Comparison of ENCODE assay signal across 22 mouse cellular contexts in genomic region chr4:79740925-79741560, GRCm38 (mm10).
A peak's percentile ranks its signal among the peaks of the same experiment; 100 is the strongest.
DNase-seq lines count a peak whose midpoint lies in the region; ATAC-seq and TF ChIP-seq lines count a peak whose summit lies in the region.
"Had no signal": no experiment of that assay in that cellular context is flagged by ENCODE, and none has a peak within 500 bp of the region (broad histone marks: within the 10 kb centered on the region; RNA-seq: fewer than 3 reads in every experiment).

No protein-coding gene starts in this region.

- H3K9ac ChIP-seq in hindbrain, embryonic 16.5 days (ENCODE audit: low read depth, low read length) = no peak overlapping the region
- no peak overlapping the region for H3K9ac ChIP-seq in midbrain, postnatal 0 days (replicated peaks; ENCODE audit: low read length, poor library complexity, severe bottlenecking)
- H3K9ac ChIP-seq: embryonic facial prominence, embryonic 12.5 days; heart, embryonic 15.5 days; liver, embryonic 14.5 days; lung, embryonic 15.5 days; stomach, embryonic 15.5 days had no signal

- ATAC-seq in hindbrain, embryonic 16.5 days = peak; percentile 72; the same call in 1 of the 2 replicates
- no peak for ATAC-seq in midbrain, postnatal 0 days (ENCODE audit: low FRiP score)
- ATAC-seq: intestine, postnatal 0 days had no signal

- H3K4me1 ChIP-seq in hindbrain, embryonic 16.5 days (ENCODE audit: control insufficient read depth, insufficient read depth, low read depth, low read length) = no peaks in the 10 kb centered on the region
- no peaks in the 10 kb centered on the region for H3K4me1 ChIP-seq in midbrain, postnatal 0 days (ENCODE audit: insufficient read depth, low read length)
- H3K4me1 ChIP-seq: embryonic facial prominence, embryonic 12.5 days; heart, embryonic 15.5 days; lung, embryonic 15.5 days; stomach, embryonic 15.5 days had no signal

- peak; percentile 3 for DNase-seq in brain, adult 2 months (ENCODE audit: low read depth, low spot score)
- peak; percentile 69 for DNase-seq in brain, embryonic 14.5 days (ENCODE audit: low read depth)
- DNase-seq in midbrain, postnatal 0 days (ENCODE audit: low spot score) = peak; percentile 21
- DNase-seq in thymus, adult 18-20 months = no peak
- DNase-seq in thymus, postnatal 36 days = no peak
- DNase-seq in adrenal gland, adult (ENCODE audit: inconsistent age in 2 of 2, low spot score in 1 of 2) = no peak
- DNase-seq: adrenal gland, adult 2 months; cerebellum, postnatal 10 days; gastrocnemius, postnatal 25 days; heart, postnatal 4 days; layer of hippocampus, postnatal 36 days; lung, postnatal 4 days had no signal

- no peak overlapping the region for H3K4me2 ChIP-seq in hindbrain, embryonic 16.5 days (ENCODE audit: low read length)
- no peak overlapping the region for H3K4me2 ChIP-seq in midbrain, postnatal 0 days (ENCODE audit: low read depth, low read length, poor library complexity, severe bottlenecking)
- H3K4me2 ChIP-seq: embryonic facial prominence, embryonic 12.5 days; heart, embryonic 15.5 days; lung, embryonic 15.5 days; stomach, embryonic 15.5 days had no signal

- no peak for TF ChIP-seq CTCF in brain, embryonic 14.5 days (IDR thresholded peaks at IDR 0.05; ENCODE audit: borderline replicate concordance, extremely low read depth, insufficient read depth, insufficient read length)
- TF ChIP-seq CTCF in midbrain, postnatal 0 days (IDR thresholded peaks at IDR 0.05) = no peak

- H3K4me3 ChIP-seq in hindbrain, embryonic 16.5 days (ENCODE audit: low read length) = no peak overlapping the region
- no peak overlapping the region for H3K4me3 ChIP-seq in midbrain, postnatal 0 days (ENCODE audit: low read depth, low read length)
- H3K4me3 ChIP-seq: embryonic facial prominence, embryonic 12.5 days; erythroblast, embryonic 14.5 days; heart, embryonic 15.5 days; layer of hippocampus, adult 2 months; lung, embryonic 15.5 days; stomach, embryonic 15.5 days had no signal

- no peaks in the 10 kb centered on the region for H3K27me3 ChIP-seq in hindbrain, embryonic 16.5 days (replicated peaks; ENCODE audit: control insufficient read depth, insufficient read depth, low read length)
- H3K27me3 ChIP-seq in midbrain, postnatal 0 days (ENCODE audit: insufficient read depth, low read length) = no peaks in the 10 kb centered on the region
- H3K27me3 ChIP-seq: embryonic facial prominence, embryonic 12.5 days; heart, embryonic 15.5 days; lung, embryonic 15.5 days; stomach, embryonic 15.5 days had no signal

- WGBS in hindbrain, embryonic 16.5 days = 56% methylated on average over 1 of the region's 1 CpGs
- 42% methylated on average over 1 of the region's 1 CpGs for WGBS in midbrain, postnatal 0 days

- H3K9me3 ChIP-seq in hindbrain, embryonic 16.5 days (ENCODE audit: control insufficient read depth, low read length) = no peaks in the 10 kb centered on the region
- no peaks in the 10 kb centered on the region for H3K9me3 ChIP-seq in midbrain, postnatal 0 days (ENCODE audit: low read length)
- H3K9me3 ChIP-seq: embryonic facial prominence, embryonic 12.5 days; heart, embryonic 15.5 days; lung, embryonic 15.5 days; stomach, embryonic 15.5 days had no signal

- no peak overlapping the region for H3K27ac ChIP-seq in hindbrain, embryonic 16.5 days (ENCODE audit: low read depth, low read length)
- H3K27ac ChIP-seq in midbrain, postnatal 0 days (ENCODE audit: low read depth, low read length) = no peak overlapping the region
- H3K27ac ChIP-seq: embryonic facial prominence, embryonic 12.5 days; heart, embryonic 15.5 days; kidney, postnatal 0 days; layer of hippocampus, adult 2 months; liver, embryonic 14.5 days; lung, embryonic 15.5 days; stomach, embryonic 15.5 days had no signal

- H3K36me3 ChIP-seq in hindbrain, embryonic 16.5 days (ENCODE audit: control insufficient read depth, insufficient read depth, low read length) = no peaks in the 10 kb centered on the region
- no peaks in the 10 kb centered on the region for H3K36me3 ChIP-seq in midbrain, postnatal 0 days (ENCODE audit: insufficient read depth, low read length)
- H3K36me3 ChIP-seq: embryonic facial prominence, embryonic 12.5 days; heart, embryonic 15.5 days; lung, embryonic 15.5 days; stomach, embryonic 15.5 days had no signal

- no peak for TF ChIP-seq POLR2A in brain, embryonic 14.5 days (IDR thresholded peaks at IDR 0.05; ENCODE audit: borderline replicate concordance, extremely low read depth, insufficient read depth, insufficient read length, poor library complexity, severe bottlenecking)

Comparison
In these comparisons a context has a peak if more than half of its experiments do, and no peak if none do; other contexts are left out.
1. DNase-seq: peak in brain, adult 2 months (single experiment), brain, embryonic 14.5 days (single experiment) and midbrain, postnatal 0 days (single experiment); none in thymus, adult 18-20 months (0 of 2), thymus, postnatal 36 days (0 of 2) and adrenal gland, adult (0 of 2).